Mouse (Mus musculus): ENCODE results near the gene Pcdh15.

Pcdh15 gene

GRCm38 (mm10) chr10:73098966-73099845, at the start of gene Pcdh15:
Gene Pcdh15 (plus strand): TSS chr10:73099342.
- DNase-seq (ENCODE audit: low spot score) = peak; percentile 42

GRCm38 (mm10) chr10:73052074-73052473, 47.1 kb upstream of the Pcdh15 start:
- no peak for DNase-seq (ENCODE audit: low spot score)

GRCm38 (mm10) chr10:73059726-73060230, 39.4 kb upstream of the Pcdh15 start:
- no peak for DNase-seq (ENCODE audit: low spot score)

GRCm38 (mm10) chr10:73086703-73087102, 12.4 kb upstream of the Pcdh15 start:
- DNase-seq (ENCODE audit: low spot score) = no peak

DNA sequence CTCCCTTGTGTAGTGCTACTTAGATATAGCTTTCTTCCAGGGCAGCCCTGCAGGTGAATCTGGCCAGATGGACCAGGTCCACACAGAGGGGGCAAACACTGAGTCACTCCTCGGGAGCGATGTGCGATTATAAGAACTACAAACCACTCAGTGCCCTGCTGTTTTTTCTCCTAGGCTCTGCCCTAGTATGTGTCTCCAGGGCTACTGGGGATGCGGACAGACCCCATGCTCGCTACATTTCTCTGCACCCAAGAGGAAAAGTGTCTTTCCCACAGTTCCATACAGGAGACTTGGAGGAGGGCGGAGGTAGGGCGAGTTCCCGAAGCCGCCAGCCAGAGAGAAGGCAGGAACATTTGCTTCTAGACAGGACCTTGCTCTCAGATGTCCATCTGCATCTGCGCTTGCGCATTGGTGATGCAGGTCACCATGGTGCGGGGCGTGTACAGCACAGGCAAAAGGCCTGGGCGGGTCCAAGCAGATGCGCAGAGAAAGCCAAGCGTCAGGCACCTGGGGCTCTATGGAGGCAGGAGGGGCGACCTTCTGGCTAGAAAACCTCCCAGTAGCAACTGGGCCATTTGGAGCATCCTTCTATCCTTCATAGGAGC, 2.5 kb upstream of the Pcdh15 start:
- peak; percentile 78 for DNase-seq (ENCODE audit: low spot score)

DNA sequence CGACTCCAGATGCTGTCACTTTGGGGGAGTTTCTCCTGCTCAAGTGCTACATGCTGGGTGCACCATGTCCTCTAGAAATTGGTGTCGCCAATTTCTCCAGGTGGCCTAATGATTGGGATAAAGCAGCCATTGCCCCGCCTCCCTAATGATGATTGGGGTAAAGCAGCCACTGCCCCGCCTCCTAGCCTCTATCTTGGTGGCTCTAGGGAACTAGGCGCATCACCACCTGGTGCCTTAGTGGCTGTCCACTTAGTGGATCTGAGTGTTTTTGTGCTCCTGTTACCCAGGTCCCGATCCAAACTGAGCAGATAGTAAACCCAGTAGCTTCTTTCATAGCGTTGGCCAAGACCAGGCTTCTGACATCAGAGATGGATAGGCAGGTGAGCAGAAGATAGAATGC, 2.0 kb upstream of the Pcdh15 start:
- peak; percentile 11 for DNase-seq (ENCODE audit: low spot score)

- peak; percentile 82 for DNase-seq (ENCODE audit: low spot score)
Observed at GRCm38 (mm10) chr10:73097979-73098378, 1.2 kb upstream of the Pcdh15 start.

- peak; percentile 67 for DNase-seq (ENCODE audit: low spot score)
Observed at GRCm38 (mm10) chr10:73099846-73100241, 702 bp downstream of the Pcdh15 start.

DNA sequence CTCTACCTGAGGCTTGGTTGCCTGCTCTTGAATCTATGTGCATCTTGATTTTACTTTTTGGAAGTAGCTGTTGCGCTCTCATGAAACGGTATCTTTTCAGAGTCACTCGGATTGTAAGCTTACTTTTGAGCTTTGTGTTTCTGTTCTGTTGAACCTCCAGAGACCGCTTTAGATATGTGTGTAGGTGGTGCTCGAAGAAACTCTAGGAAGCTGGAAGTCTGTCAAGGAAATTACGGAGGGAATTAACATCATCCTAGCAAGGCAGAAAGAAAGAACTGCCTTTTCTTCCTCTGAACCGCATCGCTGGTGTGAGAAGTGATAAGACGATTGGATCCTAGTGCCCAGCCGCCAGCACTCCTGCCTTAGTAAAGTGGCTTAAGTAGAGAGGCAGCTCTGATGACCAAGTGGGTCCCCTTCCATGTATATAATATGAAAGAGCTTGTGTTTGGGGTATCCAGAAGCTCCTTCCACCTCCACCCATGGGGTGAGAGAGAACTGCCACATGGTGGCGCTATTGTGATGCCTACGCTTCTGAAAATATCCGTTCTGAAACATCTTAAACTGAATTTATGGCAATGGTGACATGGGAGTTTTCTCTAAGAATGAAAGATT, 4.3 kb downstream of the Pcdh15 start:
- peak; percentile 21 for DNase-seq (ENCODE audit: low spot score)

GRCm38 (mm10) chr10:73105893-73106292, 6.8 kb downstream of the Pcdh15 start:
- DNase-seq (ENCODE audit: low spot score) = peak; percentile 66

GRCm38 (mm10) chr10:73137985-73138384, 38.8 kb downstream of the Pcdh15 start:
- DNase-seq (ENCODE audit: low spot score) = no peak

DNA sequence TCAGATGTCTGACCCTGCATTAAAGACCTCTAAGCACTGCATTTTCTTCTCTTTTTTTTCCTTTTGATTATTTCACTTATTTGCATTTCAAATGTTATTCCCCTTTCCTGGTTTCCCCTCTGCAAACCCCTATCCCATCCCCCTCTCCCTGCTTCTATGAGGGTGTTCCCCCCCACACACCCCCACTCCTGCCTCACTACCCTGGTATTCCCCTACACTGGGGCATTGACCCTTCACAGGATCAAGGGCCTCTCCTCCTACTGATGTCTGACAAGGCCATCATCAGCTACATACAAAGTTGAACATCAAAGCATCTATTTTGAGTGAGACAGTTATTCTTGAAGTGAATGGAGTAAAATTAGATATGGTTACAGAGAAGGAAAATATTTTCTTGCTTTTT, 48.4 kb downstream of the Pcdh15 start:
- no peak for DNase-seq (ENCODE audit: low spot score)

GRCm38 (mm10) chr10:73147978-73148377, 48.8 kb downstream of the Pcdh15 start:
- no peak for DNase-seq (ENCODE audit: low spot score)

DNA sequence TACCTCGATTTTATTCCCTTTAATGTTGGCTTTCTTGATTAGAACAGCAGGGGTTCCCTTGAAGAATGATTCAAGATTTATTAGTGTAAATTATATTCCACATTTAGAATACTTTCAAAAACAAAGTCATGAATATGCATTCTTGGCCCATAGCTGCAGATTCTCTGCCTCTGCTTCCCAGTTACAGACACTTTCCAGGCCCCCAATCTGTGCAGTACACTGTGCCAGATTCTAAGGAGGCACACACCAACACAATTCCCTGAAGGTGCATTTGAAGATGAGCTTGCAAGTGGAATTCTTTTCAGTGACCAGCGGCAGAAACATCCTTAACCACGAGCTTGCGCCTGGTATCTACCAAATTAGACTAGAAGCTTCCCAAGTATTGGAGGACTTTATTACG, 55.4 kb downstream of the Pcdh15 start:
- DNase-seq (ENCODE audit: low spot score) = no peak

GRCm38 (mm10) chr10:73161757-73162156, 62.6 kb downstream of the Pcdh15 start:
- no peak for DNase-seq (ENCODE audit: low spot score)

DNA sequence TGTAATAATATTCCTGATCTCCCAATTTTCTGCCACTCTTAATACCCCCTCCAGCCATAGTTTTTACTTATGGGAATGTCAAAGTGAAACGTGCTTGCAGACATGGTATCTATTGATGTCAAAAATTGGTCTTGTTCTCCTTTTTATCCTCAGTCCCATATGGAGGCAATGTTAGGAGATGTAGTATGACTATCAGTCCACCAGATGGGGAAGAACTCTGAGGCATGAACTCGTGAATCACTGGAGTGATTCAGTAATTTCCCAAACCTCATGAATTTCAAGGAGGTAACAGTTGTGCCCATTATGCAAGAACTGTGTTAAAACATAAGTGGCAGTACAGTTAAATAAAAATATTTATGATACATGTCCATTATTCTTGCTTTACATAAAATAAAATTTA, 116.9 kb downstream of the Pcdh15 start:
- no peak for DNase-seq (ENCODE audit: low spot score)

- no peak for DNase-seq (ENCODE audit: low spot score)
Observed at GRCm38 (mm10) chr10:73242294-73242693, 143.2 kb downstream of the Pcdh15 start.

- no peak for DNase-seq (ENCODE audit: low spot score)
Observed at GRCm38 (mm10) chr10:73280438-73280837, 181.3 kb downstream of the Pcdh15 start.

DNA sequence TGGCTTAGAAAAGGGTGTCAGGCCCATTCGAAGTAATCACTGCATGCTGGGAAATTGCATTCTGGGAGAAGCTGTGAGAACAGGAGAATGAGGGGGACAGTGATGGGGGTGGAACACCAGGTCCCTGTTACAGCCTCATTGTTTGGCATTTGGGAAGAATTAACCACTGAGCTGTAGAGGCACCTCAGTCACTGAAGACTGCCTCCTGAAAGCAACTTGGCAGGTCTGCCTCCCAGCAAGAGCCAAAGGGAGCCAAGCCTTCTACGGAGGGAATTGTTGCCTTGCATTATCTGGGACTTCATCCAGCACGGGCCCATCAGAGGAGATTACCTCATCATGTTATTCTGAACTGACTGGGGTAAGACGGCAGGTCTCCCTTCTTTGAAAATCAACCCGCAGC, 197.3 kb downstream of the Pcdh15 start:
- DNase-seq (ENCODE audit: low spot score) = no peak

DNA sequence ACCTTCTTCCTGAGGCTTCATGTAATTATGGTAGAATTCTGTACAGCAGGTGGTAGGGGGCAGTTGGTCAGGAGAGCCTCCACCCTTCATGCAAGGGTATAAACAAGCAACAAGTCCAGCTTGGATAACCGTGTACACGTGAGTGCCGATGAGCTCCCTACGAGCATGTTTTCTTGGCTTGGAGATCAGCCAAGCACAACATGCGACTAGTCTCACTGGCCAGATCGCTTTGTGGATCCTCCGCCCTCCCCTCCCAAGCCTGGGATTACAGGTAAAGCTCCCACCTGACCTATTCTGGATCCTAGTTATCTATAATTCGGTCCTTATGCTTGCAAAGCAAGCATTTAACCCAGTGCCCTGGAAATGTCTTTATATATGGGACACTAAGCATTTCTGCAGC, 202.8 kb downstream of the Pcdh15 start:
- DNase-seq (ENCODE audit: low spot score) = no peak

GRCm38 (mm10) chr10:73306677-73307076, 207.5 kb downstream of the Pcdh15 start:
- no peak for DNase-seq (ENCODE audit: low spot score)

DNA sequence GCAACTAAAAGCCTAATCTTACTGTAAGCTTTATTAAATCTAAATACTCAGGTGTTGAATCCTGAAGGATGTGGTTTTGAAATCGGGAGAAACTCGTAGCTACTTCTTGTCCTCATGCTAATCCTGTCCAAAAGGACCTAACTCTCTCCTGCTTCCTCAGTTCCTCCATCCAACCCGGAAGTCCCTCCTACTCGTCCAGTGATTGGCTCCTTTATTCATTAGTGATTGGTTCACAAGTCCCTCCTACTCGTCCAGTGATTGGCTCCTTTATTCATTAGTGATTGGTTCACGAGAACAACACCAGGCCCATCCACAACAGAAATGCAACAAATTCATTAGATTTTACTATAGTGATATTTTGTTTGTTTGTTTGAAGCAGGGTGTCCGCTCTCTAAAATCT, 227.7 kb downstream of the Pcdh15 start:
- DNase-seq (ENCODE audit: low spot score) = no peak

GRCm38 (mm10) chr10:73333426-73333825, 234.3 kb downstream of the Pcdh15 start:
- DNase-seq (ENCODE audit: low spot score) = no peak

All from embryo, embryonic 10.5 days (tissue).